Mouse (Mus musculus) forebrain, embryonic 14.5 days (tissue): ENCODE measurements around the gene Pik3r3. TPM values are rescaled to one million over a fixed set of nuclear protein-coding genes. Genes with fewer than 3 reads are reported as not detected.

Experiments used
- ATAC-seq: fragments of 200-750 bp; cut with Nextera tagmentation; 2 replicates; pipeline ENCODE4 v1.8.0; 2017; ENCODE audit warnings: mild to moderate bottlenecking, moderate library complexity
- DNase-seq: peaks from one replicate; pipeline ENCODE4 v3.0.0-alpha.2; 2015; ENCODE audit warnings: low spot score
- H3K27ac ChIP-seq: fragments of 300-500 bp; sonication (generic); 2 replicates; pipeline ENCODE4 v1.5.1; 2014; ENCODE audit warnings: low read depth, mild to moderate bottlenecking, control low read depth, low read length, moderate library complexity
- H3K27me3 ChIP-seq: fragments of 300-500 bp; sonication (generic); replicated peaks from 2 replicates; pipeline ENCODE4 v1.6.1; 2014; ENCODE audit warnings: low read length, control low read depth, mixed read lengths; ENCODE audit not compliant: control insufficient read depth, insufficient read depth
- H3K36me3 ChIP-seq: fragments of 300-500 bp; sonication (generic); 2 replicates; pipeline ENCODE4 v1.6.1; 2014; ENCODE audit warnings: low read length, control low read depth; ENCODE audit not compliant: control insufficient read depth, insufficient read depth
- H3K4me1 ChIP-seq: fragments of 300-500 bp; sonication (generic); 2 replicates; pipeline ENCODE4 v1.6.1; 2014; ENCODE audit warnings: antibody characterized with exemption, low read length, control low read depth; ENCODE audit not compliant: control insufficient read depth, insufficient read depth
- H3K4me2 ChIP-seq: fragments of 300-500 bp; sonication (generic); 2 replicates; pipeline ENCODE4 v1.6.1; 2014; ENCODE audit warnings: mild to moderate bottlenecking, control low read depth, low read length
- H3K4me3 ChIP-seq: fragments of 300-500 bp; sonication (generic); 2 replicates; pipeline ENCODE4 v1.5.1; 2014; ENCODE audit warnings: low read depth, low read length, control low read depth
- H3K9ac ChIP-seq: fragments of 300-500 bp; sonication (generic); 2 replicates; pipeline ENCODE4 v1.6.1; 2014; ENCODE audit warnings: mild to moderate bottlenecking, low read length, control low read depth, moderate library complexity
- H3K9me3 ChIP-seq: fragments of 300-500 bp; sonication (generic); replicated peaks from 2 replicates; pipeline ENCODE4 v1.6.1; 2016; ENCODE audit warnings: low read length, control low read depth, mixed read lengths; ENCODE audit not compliant: control insufficient read depth
- WGBS: fragments of 180-500 bp; shearing (Covaris S2); extraction: QIAGEN DNeasy Blood & Tissue Kit; methylation state at CpG from one replicate; pipeline ENCODE4 v1.1.7; 2014; 5-methylcytosine and 5-hydroxymethylcytosine counted together
- polyA plus RNA-seq: library from polyadenylated mRNA; unstranded; fragments of >200 nt; fragmentation: Nextera tagmentation; extraction: Ambion mirVana; gene quantifications from 2 replicates; pipeline ENCODE4 v1.2.1, GENCODE M21; 2014

Gene Pik3r3
- polyA plus RNA-seq, 1 experiment from 2014 or later = 71.4 TPM

- H3K9me3 ChIP-seq = no peaks in the 10 kb centered on the region
- ATAC-seq (no peak), DNase-seq (no peak)
- H3K9ac ChIP-seq = no peak overlapping the region
- WGBS = 95% methylated on average over 4 of the region's 4 CpGs
- no peak overlapping the region for H3K4me2 ChIP-seq
- H3K36me3 ChIP-seq = peaks cover 94% of the 10 kb centered on the region
- no peaks in the 10 kb centered on the region for H3K27me3 ChIP-seq
- no peak overlapping the region for H3K4me3 ChIP-seq
- no peaks in the 10 kb centered on the region for H3K4me1 ChIP-seq
- no peak overlapping the region for H3K27ac ChIP-seq
These were observed 96.2 kb downstream of the Pik3r3 start for GRCm38 (mm10) chr4:116317575-116317974.

GRCm38 (mm10) chr4:116322127-116322526 is 100.7 kb downstream of the Pik3r3 start:
- DNase-seq (no peak), ATAC-seq (no peak)
- Histone ChIP-seq H3K4me1 (no peaks in the 10 kb centered on the region), H3K9ac (no peak overlapping the region), H3K36me3 (peaks cover 82% of the 10 kb centered on the region), H3K27me3 (no peaks in the 10 kb centered on the region), H3K4me2 (no peak overlapping the region), H3K4me3 (no peak overlapping the region), H3K27ac (no peak overlapping the region), H3K9me3 (no peaks in the 10 kb centered on the region)
- WGBS = 91% methylated on average over 6 of the region's 6 CpGs

- H3K27me3 ChIP-seq = no peaks in the 10 kb centered on the region
These were observed 107.8 kb downstream of the Pik3r3 start for GRCm38 (mm10) chr4:116329256-116329655.

GRCm38 (mm10) chr4:116336294-116336693 is 114.9 kb downstream of the Pik3r3 start:
- Histone ChIP-seq H3K4me2 (no peak overlapping the region), H3K36me3 (0 out of 2 replicates have a peak, but pooled peaks cover 5% of the 10 kb centered on the region), H3K27me3 (no peaks in the 10 kb centered on the region), H3K4me3 (no peak overlapping the region), H3K9ac (no peak overlapping the region), H3K27ac (no peak overlapping the region), H3K9me3 (no peaks in the 10 kb centered on the region), H3K4me1 (no peaks in the 10 kb centered on the region)
- ATAC-seq (no peak), DNase-seq (no peak)
- 90% methylated on average over 1 of the region's 1 CpGs for WGBS

More at GRCm38 (mm10) chr4:116329256-116329655, 107.8 kb downstream of the Pik3r3 start:
- no peaks in the 10 kb centered on the region for H3K9me3 ChIP-seq
- H3K9ac ChIP-seq = no peak overlapping the region
- 79% methylated on average over 3 of the region's 3 CpGs for WGBS
- no peaks in the 10 kb centered on the region for H3K4me1 ChIP-seq
- DNase-seq (peak; percentile 55), ATAC-seq (no peak)
- no peak overlapping the region for H3K27ac ChIP-seq
- no peak overlapping the region for H3K4me2 ChIP-seq
- H3K36me3 ChIP-seq = peaks cover 35% of the 10 kb centered on the region
- no peak overlapping the region for H3K4me3 ChIP-seq

- H3K36me3 ChIP-seq = no peaks in the 10 kb centered on the region
- H3K27ac ChIP-seq = no peak overlapping the region
- no peak for ATAC-seq
- no peak overlapping the region for H3K9ac ChIP-seq
- H3K4me3 ChIP-seq = no peak overlapping the region
- H3K27me3 ChIP-seq = no peaks in the 10 kb centered on the region
- H3K4me2 ChIP-seq = no peak overlapping the region
- no peaks in the 10 kb centered on the region; the same call in 1 of the 2 replicates for H3K9me3 ChIP-seq
- peak; percentile 83 for DNase-seq
- H3K4me1 ChIP-seq = no peaks in the 10 kb centered on the region
These were observed 120.7 kb downstream of the Pik3r3 start for GRCm38 (mm10) chr4:116342119-116342518.

- peaks cover 8% of the 10 kb centered on the region; the same call in 1 of the 2 replicates for H3K36me3 ChIP-seq
- DNase-seq (no peak), ATAC-seq (no peak)
- WGBS = 79% methylated on average over 3 of the region's 3 CpGs
- H3K27ac ChIP-seq = no peak overlapping the region
- no peaks in the 10 kb centered on the region for H3K27me3 ChIP-seq
- H3K9me3 ChIP-seq = no peaks in the 10 kb centered on the region
- H3K4me1 ChIP-seq = no peaks in the 10 kb centered on the region
- H3K9ac ChIP-seq = no peak overlapping the region
- no peak overlapping the region for H3K4me3 ChIP-seq
- H3K4me2 ChIP-seq = no peak overlapping the region
These were observed 131.1 kb downstream of the Pik3r3 start for GRCm38 (mm10) chr4:116352496-116352895.

Other genes with a start within 250 kb of the Pik3r3 start
- gene Faah, start 203.7 kb upstream of the Pik3r3 start, polyA plus RNA-seq = 7.0 and 7.3 TPM in 2 replicates
- 14.2 and 15.3 TPM in 2 replicates for gene Nsun4, start 167.7 kb upstream of the Pik3r3 start, polyA plus RNA-seq
- 479 and 583 TPM in 2 replicates for gene Uqcrh, start 146.5 kb upstream of the Pik3r3 start, polyA plus RNA-seq
- 67.9 and 74.0 TPM in 2 replicates for gene Lrrc41, start 146.3 kb upstream of the Pik3r3 start, polyA plus RNA-seq
- 18.1 and 18.2 TPM in 2 replicates for gene Rad54l, start 97.9 kb upstream of the Pik3r3 start, polyA plus RNA-seq
- gene Pomgnt1, start 97.8 kb upstream of the Pik3r3 start, polyA plus RNA-seq = 54.8 and 56.0 TPM in 2 replicates
- gene Lurap1, start 70.3 kb upstream of the Pik3r3 start, polyA plus RNA-seq = 1.5 and 1.9 TPM in 2 replicates
- not detected in 2 replicates for gene Tspan1, start 54.0 kb upstream of the Pik3r3 start, polyA plus RNA-seq
- gene 1700042G07Rik, start 48.2 kb upstream of the Pik3r3 start, polyA plus RNA-seq = not detected in 2 replicates
- gene Gm49337, start 48.2 kb upstream of the Pik3r3 start, polyA plus RNA-seq = not detected in 2 replicates
- gene Mast2, start 242.6 kb downstream of the Pik3r3 start, polyA plus RNA-seq = 49.0 and 70.2 TPM in 2 replicates